Mouse (Mus musculus): ENCODE measurements at regions not wholly inside any gene's neighbourhood (a gene's known extent, or its start where the extent isn't known, plus 50 kb on each side); places are given as distances from the start of the nearest gene placed in this dataset.
"Not testable (repeated sequence)": the region's sequence is repeated elsewhere in the genome, so short reads cannot be mapped to it uniquely, and the experiment has no call there.

GRCm38 (mm10) chr10:15746866-15747265, 1028.9 kb upstream of the Gje1 start:
- Histone ChIP-seq H3K9ac (ENCODE audit: low read depth, low read length) (no peak overlapping the region), H3K27ac (ENCODE audit: low read depth, low read length) (no peak overlapping the region), H3K27me3 (replicated peaks; ENCODE audit: control insufficient read depth, insufficient read depth, low read length) (no peaks in the 10 kb centered on the region), H3K4me1 (replicated peaks; ENCODE audit: control insufficient read depth, insufficient read depth, low read length) (no peaks in the 10 kb centered on the region), H3K9me3 (ENCODE audit: control insufficient read depth) (no peaks in the 10 kb centered on the region), H3K36me3 (ENCODE audit: control insufficient read depth, insufficient read depth) (no peaks in the 10 kb centered on the region), H3K4me3 (ENCODE audit: low read depth, low read length) (no peak overlapping the region), H3K4me2 (replicated peaks; ENCODE audit: low read depth) (no peak overlapping the region)
- TF ChIP-seq CTCF (IDR thresholded peaks at IDR 0.05; ENCODE audit: low read depth), result no peak
- WGBS, result 65% methylated on average over 1 of the region's 1 CpGs
- no peak for ATAC-seq

GRCm38 (mm10) chr10:15738630-15739029, 1020.6 kb upstream of the Gje1 start:
- Histone ChIP-seq H3K4me2 (replicated peaks; ENCODE audit: low read depth) (no peak overlapping the region), H3K27ac (ENCODE audit: low read depth, low read length) (no peak overlapping the region), H3K36me3 (ENCODE audit: control insufficient read depth, insufficient read depth) (no peaks in the 10 kb centered on the region), H3K4me1 (replicated peaks; ENCODE audit: control insufficient read depth, insufficient read depth, low read length) (no peaks in the 10 kb centered on the region), H3K4me3 (ENCODE audit: low read depth, low read length) (no peak overlapping the region), H3K9me3 (ENCODE audit: control insufficient read depth) (no peaks in the 10 kb centered on the region), H3K27me3 (replicated peaks; ENCODE audit: control insufficient read depth, insufficient read depth, low read length) (no peaks in the 10 kb centered on the region), H3K9ac (ENCODE audit: low read depth, low read length) (no peak overlapping the region)
- WGBS, result 71% methylated on average over 3 of the region's 3 CpGs
- ATAC-seq, result no peak
- no peak for TF ChIP-seq CTCF (IDR thresholded peaks at IDR 0.05; ENCODE audit: low read depth)

- WGBS, result 66% methylated on average over 1 of the region's 1 CpGs
- Histone ChIP-seq H3K9me3 (ENCODE audit: control insufficient read depth) (no peaks in the 10 kb centered on the region), H3K4me2 (replicated peaks; ENCODE audit: low read depth) (no peak overlapping the region), H3K4me3 (ENCODE audit: low read depth, low read length) (no peak overlapping the region), H3K27ac (ENCODE audit: low read depth, low read length) (no peak overlapping the region), H3K9ac (ENCODE audit: low read depth, low read length) (no peak overlapping the region), H3K36me3 (ENCODE audit: control insufficient read depth, insufficient read depth) (no peaks in the 10 kb centered on the region), H3K27me3 (replicated peaks; ENCODE audit: control insufficient read depth, insufficient read depth, low read length) (no peaks in the 10 kb centered on the region), H3K4me1 (replicated peaks; ENCODE audit: control insufficient read depth, insufficient read depth, low read length) (no peaks in the 10 kb centered on the region)
- ATAC-seq, result no peak
- no peak for TF ChIP-seq CTCF (IDR thresholded peaks at IDR 0.05; ENCODE audit: low read depth)
Observed at GRCm38 (mm10) chr10:15731318-15731717, 1013.3 kb upstream of the Gje1 start.

- ATAC-seq, result no peak
- H3K4me2 ChIP-seq (replicated peaks; ENCODE audit: low read depth), result no peak overlapping the region
- no peaks in the 10 kb centered on the region for H3K27me3 ChIP-seq (replicated peaks; ENCODE audit: control insufficient read depth, insufficient read depth, low read length)
- H3K9ac ChIP-seq (ENCODE audit: low read depth, low read length), result no peak overlapping the region
- H3K36me3 ChIP-seq (ENCODE audit: control insufficient read depth, insufficient read depth), result no peaks in the 10 kb centered on the region
- no peaks in the 10 kb centered on the region for H3K4me1 ChIP-seq (replicated peaks; ENCODE audit: control insufficient read depth, insufficient read depth, low read length)
- H3K9me3 ChIP-seq (ENCODE audit: control insufficient read depth), result no peaks in the 10 kb centered on the region
- 93% methylated on average over 2 of the region's 2 CpGs for WGBS
- no peak for TF ChIP-seq CTCF (IDR thresholded peaks at IDR 0.05; ENCODE audit: low read depth)
- no peak overlapping the region for H3K4me3 ChIP-seq (ENCODE audit: low read depth, low read length)
- H3K27ac ChIP-seq (ENCODE audit: low read depth, low read length), result no peak overlapping the region
Observed at GRCm38 (mm10) chr10:15697946-15698345, 979.9 kb upstream of the Gje1 start.

- Histone ChIP-seq H3K4me1 (replicated peaks; ENCODE audit: control insufficient read depth, insufficient read depth, low read length) (no peaks in the 10 kb centered on the region), H3K4me2 (replicated peaks; ENCODE audit: low read depth) (no peak overlapping the region), H3K9ac (ENCODE audit: low read depth, low read length) (no peak overlapping the region), H3K4me3 (ENCODE audit: low read depth, low read length) (no peak overlapping the region), H3K27ac (ENCODE audit: low read depth, low read length) (no peak overlapping the region), H3K36me3 (ENCODE audit: control insufficient read depth, insufficient read depth) (no peaks in the 10 kb centered on the region), H3K9me3 (ENCODE audit: control insufficient read depth) (no peaks in the 10 kb centered on the region), H3K27me3 (replicated peaks; ENCODE audit: control insufficient read depth, insufficient read depth, low read length) (no peaks in the 10 kb centered on the region)
- no peak for TF ChIP-seq CTCF (IDR thresholded peaks at IDR 0.05; ENCODE audit: low read depth)
- 79% methylated on average over 1 of the region's 1 CpGs for WGBS
- no peak for ATAC-seq
Observed at GRCm38 (mm10) chr10:15697050-15697449, 979.0 kb upstream of the Gje1 start.

- H3K27me3 ChIP-seq (replicated peaks; ENCODE audit: control insufficient read depth, insufficient read depth, low read length); H3K4me1 ChIP-seq (replicated peaks; ENCODE audit: control insufficient read depth, insufficient read depth, low read length); H3K4me3 ChIP-seq (ENCODE audit: low read depth, low read length); H3K36me3 ChIP-seq (ENCODE audit: control insufficient read depth, insufficient read depth); H3K4me2 ChIP-seq (replicated peaks; ENCODE audit: low read depth); H3K27ac ChIP-seq (ENCODE audit: low read depth, low read length); ATAC-seq; H3K9ac ChIP-seq (ENCODE audit: low read depth, low read length); H3K9me3 ChIP-seq (ENCODE audit: control insufficient read depth): not testable (repeated sequence)
- WGBS, result 81% methylated on average over 1 of the region's 1 CpGs
Observed at GRCm38 (mm10) chr10:15671638-15672037, 953.6 kb upstream of the Gje1 start.
